Mouse (Mus musculus): Measurements from ENCODE around the gene Tcl1b2.
A peak's percentile ranks its signal among the peaks of the same experiment; 100 is the strongest.
"Not testable (repeated sequence)": the region's sequence is repeated elsewhere in the genome, so short reads cannot be mapped to it uniquely, and the experiment has no call there.

Tcl1b2 gene

DNA sequence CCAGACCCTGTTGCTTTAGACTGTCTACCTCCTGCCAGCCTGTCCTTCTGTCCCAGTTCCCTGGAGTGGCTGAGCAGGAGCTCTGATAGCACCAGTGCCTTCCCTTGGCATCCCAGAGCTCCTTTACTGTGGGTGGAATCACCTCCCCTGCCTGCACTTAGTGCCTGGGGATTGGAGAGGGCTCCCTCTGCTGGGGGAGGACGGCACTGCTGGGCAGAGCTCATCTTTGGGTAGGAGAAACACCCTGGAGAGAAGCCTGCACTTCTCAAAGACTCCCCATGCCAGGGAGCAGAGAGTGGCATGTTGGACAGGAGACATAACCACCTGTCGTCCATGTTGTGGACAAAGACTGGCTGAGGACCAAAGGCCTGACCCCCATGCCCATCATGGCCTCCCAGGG lies 28.5 kb downstream of the Tcl1b2 start:
- DNase-seq = peak; percentile 42 to 61

DNA sequence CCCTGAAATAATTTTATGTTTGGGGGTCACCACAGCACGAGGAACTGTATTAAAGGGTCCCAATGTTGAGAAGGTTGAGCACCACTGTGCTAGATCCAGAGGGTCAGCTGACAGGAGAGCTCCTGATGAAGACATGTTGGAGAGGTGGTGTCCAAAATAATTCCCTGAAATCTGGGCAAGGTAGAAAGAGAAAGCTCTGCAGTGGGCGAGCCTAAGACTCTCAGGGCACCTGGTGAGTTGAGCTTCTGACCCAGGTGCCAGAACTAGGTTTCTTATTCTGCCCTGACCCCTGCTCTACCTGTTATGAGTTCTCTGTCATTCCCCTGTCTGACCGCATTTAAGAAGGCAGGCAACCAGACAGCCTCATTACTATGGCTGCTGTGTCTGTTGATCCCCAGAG lies 30.2 kb downstream of the Tcl1b2 start, which contains the start of gene Tcl1b5:
TSS of gene Tcl1b5 (plus strand) at position 301 of the 400 bp plus-strand sequence.
- DNase-seq = not testable (repeated sequence)

DNA sequence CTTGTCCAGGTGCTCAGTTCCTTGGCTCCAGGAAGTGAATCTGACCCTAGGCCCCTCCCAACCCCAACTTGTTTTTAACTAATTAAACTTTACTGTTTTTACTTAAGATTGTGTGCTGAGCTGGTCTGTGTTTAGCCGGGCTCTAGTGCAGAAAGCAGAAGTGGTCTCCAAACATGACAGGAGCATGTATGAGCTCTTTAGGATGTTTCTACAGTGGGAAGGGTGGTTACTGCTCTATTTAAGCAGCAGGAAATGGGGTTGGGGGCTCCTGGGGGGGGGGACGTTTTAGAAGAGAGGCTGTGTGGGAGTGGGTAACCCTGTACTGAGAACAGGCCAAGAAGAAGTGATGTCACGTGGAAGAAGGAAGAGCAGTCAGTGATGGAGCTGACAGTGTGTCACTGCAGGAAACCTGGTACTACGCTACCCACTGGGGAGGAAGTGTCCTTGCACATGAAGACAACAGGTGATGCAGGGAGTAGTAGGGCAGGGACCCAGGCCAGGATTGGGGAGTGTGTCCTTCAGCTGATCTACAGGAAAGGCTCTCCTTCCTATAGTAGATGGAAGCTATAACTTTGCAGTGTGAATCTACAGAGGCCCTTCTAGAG lies 35.3 kb downstream of the Tcl1b2 start:
- not testable (repeated sequence) for DNase-seq

DNA sequence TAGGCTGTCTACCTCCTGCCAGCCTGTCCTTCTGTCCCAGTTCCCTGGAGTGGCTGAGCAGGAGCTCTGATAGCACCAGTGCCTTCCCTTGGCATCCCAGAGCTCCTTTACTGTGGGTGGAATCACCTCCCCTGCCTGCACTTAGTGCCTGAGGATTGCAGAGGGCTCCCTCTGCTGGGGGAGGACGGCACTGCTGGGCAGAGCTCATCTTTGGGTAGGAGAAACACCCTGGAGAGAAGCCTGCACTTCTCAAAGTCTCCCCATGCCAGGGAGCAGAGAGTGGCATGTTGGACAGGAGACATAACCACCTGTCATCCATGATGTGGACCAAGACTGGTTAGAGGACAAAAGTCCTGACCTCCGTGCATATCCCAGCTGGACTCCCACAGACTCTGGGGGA lies 43.2 kb downstream of the Tcl1b2 start:
- not testable (repeated sequence) for DNase-seq

GRCm38 (mm10) chr12:105190743-105191142 lies 44.9 kb downstream of the Tcl1b2 start, which contains the start of gene Tcl1b3:
Tcl1b3 (plus strand) TSS chr12:105191043.
- not testable (repeated sequence) for DNase-seq

GRCm38 (mm10) chr12:105199684-105200497 lies 54.1 kb downstream of the Tcl1b2 start:
- not testable (repeated sequence) for DNase-seq

GRCm38 (mm10) chr12:105201657-105202056 lies 55.8 kb downstream of the Tcl1b2 start, which contains the start of gene Tcl1b4:
Tcl1b4 (plus strand) TSS chr12:105201957.
- not testable (repeated sequence) for DNase-seq
